Mouse (Mus musculus) frontal cortex, adult (tissue): ENCODE results near the gene Cyp4f17.
"Not testable (repeated sequence)": the region's sequence is repeated elsewhere in the genome, so short reads cannot be mapped to it uniquely, and the experiment has no call there.

Experiments used
- ATAC-seq: cut with Nextera tagmentation; 2 replicates; pipeline ENCODE4 v1.9.2; 2017; ENCODE audit warnings: mild to moderate bottlenecking, moderate library complexity, mixed read lengths; ENCODE audit not compliant: low TSS enrichment

Gene Cyp4f17

GRCm38 (mm10) chr17:32505851-32506728 is at the start of gene Cyp4f17:
Cyp4f17 (plus strand) TSS chr17:32506050.
- ATAC-seq = no peak; the same call in 1 of the 2 replicates

DNA sequence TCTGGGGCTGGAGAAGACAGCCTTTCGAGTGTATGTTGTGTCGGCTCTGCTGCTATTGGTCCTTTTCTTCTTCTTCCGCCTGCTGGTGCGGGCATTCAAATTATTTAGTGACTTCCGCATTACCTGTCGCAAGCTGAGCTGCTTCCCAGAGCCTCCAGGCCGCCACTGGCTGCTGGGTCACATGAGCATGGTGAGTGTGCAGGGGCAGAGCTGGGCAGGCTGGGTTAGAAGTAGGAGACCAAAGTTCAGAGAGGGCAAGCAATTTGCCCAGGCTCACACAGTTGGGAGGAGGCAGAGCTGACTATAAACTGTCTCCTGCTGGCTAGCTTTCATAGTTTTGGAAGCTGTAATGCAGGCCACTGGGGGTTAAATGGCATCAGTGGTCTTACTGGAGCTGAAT is 37.4 kb upstream of the Cyp4f17 start:
- ATAC-seq = no peak

GRCm38 (mm10) chr17:32470795-32471194 is 35.1 kb upstream of the Cyp4f17 start:
- no peak for ATAC-seq

DNA sequence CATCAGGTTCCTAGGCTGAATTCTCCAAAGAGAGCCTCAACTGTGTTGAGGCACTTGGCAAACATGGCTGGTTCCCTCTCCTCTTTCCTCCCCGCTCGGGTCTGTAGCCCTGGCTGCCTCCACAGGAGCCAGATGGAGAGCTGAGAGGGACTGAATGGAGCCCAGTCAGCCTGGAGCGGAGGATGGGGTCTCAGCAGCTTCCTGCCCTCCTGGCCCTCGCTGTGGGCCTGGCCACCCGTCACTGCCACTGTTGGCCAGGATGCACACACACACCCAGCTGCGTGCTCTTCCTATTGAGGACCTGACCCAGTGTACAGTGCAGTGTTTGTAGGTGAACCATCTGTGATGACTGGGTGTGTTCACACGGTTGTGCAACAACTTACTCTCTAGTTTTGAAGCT is 33.7 kb upstream of the Cyp4f17 start:
- no peak for ATAC-seq

DNA sequence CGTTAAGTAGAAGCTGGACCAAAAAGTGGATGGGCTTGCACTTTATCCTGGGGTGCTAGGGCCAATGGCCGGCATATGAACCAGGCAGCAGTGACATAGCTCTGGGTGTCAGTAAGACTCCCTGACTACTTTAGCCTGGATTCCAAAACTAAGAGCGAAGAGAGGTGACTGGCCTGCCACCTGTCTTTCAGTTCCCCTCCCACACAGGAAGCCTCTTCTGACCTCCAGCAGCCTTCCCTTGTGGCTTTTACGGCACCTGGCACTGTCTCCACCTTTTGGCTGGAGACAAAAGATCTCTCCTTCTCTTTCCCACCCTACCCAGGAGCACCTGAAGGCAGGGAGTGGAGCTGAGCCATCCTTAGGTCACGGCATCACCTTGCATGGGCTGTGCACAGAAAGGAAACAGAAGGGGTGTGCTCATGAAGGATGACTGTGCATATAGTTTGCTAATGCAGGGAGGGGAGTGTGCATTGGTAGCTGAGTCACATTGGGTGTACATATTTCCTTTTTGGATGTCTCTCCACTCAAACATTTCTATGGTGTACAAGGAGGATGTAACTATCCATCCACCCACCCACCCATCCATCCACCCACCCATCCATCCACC is 30.8 kb upstream of the Cyp4f17 start:
- no peak for ATAC-seq

- no peak for ATAC-seq
Observed at GRCm38 (mm10) chr17:32477204-32477603, 28.6 kb upstream of the Cyp4f17 start.

DNA sequence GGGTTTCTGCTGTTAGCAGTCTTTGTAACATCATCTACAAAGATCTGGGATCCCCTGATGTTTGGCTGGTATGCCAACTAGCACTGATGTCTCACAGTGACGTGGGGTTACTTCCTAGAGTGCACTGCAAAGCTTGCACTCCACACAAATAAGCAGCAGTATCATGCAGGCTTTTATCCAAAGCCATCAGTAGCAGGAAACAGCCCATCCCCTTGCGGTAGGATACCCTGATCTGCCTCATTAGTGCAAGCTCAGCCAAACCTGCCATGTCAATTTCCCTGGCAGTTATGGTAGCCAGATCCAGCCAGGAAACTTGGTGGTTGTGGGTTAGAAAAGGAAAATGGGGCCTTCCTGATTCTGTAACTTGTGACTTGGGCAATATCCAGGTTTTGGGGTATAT is 27.1 kb upstream of the Cyp4f17 start:
- ATAC-seq = no peak

DNA sequence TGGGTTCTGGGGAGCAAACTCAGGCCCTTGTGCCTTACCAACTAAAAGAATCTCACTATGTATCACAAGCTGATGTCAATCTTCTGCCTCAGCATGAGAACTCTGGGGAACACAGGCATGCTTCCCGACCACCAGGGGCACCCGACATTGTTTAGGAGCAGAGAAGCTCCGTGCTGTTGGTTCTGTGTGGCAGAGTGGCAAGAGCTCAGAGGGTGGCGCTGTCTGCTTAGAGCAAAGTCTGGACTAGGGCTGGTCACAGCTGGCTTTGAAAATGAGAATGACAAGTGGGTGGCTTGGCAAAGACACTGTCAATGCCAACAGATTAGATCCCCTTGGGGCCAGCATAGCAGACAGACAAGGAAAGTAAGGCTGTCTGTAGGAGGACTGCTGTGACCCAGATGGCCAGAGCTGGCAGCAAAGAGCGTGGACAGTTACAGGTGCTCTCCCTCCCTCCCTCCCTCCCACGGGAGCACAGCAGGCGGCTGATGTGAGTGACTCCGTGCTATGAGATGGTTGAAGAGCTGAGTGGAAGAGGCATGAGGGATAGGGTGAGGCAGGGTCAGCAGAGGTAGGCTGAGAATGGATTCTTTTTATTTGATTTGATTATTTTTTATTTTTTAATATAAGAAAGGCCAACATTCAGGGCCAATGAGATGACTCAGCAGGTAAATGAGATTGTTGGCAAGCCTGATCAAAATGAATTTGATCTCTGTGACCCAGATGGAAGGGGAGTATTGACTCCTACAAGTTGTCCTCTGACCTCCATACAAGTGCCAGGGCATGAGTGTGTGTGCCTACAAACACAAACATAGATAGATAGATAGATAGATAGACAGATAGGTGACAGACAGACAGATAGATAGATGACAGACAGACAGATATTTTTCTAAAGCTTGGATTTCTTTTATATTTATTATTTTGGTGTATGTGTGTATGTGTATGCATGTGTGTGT is 26.0 kb upstream of the Cyp4f17 start:
- ATAC-seq = no peak

GRCm38 (mm10) chr17:32481766-32482165 is 24.1 kb upstream of the Cyp4f17 start:
- no peak for ATAC-seq

DNA sequence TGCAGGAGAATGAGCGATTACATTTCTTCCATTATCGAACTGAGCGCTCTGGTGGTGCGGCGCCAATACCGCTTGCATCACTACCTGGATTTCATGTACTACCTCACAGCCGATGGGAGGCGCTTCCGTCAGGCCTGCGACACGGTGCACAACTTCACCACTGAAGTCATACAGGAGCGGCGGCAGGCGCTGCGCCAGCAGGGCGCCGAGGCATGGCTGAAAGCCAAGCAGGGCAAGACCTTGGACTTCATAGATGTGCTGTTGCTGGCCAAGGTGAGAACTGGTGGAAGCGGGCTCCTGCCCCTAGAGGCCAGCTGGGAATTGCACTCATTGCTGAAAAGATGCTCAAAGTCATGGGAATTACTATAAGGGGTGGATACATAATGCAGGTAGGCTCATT is 22.6 kb upstream of the Cyp4f17 start:
- peak; percentile 62; the same call in 1 of the 2 replicates for ATAC-seq

- ATAC-seq = no peak
Observed at GRCm38 (mm10) chr17:32492349-32492980, 13.4 kb upstream of the Cyp4f17 start.

GRCm38 (mm10) chr17:32494601-32495000 is 11.2 kb upstream of the Cyp4f17 start:
- peak; percentile 93 for ATAC-seq

DNA sequence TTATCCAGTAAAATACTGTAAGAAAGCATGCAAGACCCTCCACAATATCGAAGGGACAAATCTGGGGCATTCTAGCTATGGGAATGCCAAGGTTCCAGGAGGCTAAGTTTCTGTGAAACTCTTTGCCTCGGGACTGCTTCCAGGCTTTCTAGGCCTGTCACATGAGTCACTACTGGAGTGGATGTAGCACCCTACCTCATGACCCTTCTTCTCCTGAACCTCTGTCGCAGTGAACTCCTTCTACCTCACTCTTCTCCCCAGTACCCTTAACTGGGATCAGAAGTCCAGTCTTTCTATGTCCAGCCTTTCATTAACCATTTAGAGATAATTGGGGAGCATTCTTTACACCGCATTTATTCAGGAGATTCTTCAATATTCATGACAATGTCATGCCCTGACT is 5.3 kb upstream of the Cyp4f17 start:
- ATAC-seq = not testable (repeated sequence)

DNA sequence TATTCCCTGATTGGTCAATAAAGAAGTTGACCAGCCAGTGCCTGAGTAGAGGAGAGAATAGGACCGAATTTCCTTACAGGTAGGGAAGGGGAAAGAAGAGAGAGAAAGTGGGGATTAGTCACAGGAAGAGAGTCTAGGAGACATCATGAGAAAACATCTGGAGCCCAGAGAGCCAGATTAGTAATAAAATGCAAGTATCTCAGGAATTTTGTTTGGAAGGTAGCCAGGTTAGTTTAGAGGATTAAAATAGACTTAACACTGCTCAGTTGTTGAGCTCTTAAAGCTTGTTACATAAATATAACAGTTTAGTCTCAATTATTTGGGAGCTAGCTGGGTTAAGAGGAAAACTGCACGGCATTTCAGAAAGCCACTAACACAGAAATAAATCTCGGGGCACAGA is 4.8 kb upstream of the Cyp4f17 start:
- ATAC-seq = no peak

GRCm38 (mm10) chr17:32503111-32503510 is 2.7 kb upstream of the Cyp4f17 start:
- ATAC-seq = no peak

DNA sequence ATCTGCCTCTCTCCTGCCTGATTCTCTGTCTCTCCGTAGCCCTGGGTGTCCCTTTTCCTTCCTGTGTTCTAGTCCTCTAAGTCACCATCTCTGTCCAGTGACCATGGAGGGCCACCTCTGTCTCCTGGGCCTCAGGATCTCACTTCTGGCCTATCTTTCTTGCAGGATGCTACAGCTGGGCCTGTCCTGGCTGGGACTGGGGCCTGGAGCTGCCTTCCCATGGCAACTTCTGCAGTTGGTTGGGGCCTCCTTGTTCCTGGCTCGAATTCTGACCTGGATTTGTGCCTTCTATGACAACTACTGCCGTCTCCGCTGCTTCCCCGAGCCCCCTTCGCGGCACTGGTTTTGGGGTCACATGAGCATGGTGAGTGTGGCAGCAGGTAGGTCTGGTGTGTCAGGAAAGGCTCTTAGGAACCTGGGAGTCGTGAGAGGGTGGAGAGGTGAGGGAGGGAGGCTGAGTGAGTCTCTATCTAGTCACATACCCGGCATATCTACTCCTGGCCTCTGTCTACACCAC is 937 bp downstream of the Cyp4f17 start:
- ATAC-seq = no peak

DNA sequence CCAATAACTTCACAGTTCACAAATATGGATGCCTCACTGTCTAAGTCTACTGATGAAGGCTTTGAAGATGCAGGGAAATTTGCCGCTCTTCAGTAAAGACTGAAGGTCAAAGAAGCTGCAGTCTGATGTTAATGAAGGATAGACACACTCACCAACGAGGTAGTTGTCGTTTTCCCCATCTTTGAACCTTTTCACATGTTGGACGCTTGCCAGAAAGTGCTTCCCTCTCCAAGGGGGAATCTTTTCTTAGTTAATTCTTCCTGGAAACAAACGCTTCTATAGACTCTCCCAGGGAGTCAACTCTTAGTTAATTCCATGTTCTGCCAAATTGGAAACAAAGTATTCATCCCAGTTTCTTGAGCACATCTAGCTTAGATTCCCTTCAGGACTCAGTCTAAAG is 10.3 kb downstream of the Cyp4f17 start:
- no peak for ATAC-seq

- no peak for ATAC-seq
Observed at GRCm38 (mm10) chr17:32521981-32522380, 16.1 kb downstream of the Cyp4f17 start.

- no peak for ATAC-seq
Observed at GRCm38 (mm10) chr17:32522386-32522785, 16.5 kb downstream of the Cyp4f17 start.

- no peak for ATAC-seq
Observed at GRCm38 (mm10) chr17:32522816-32523215, 17.0 kb downstream of the Cyp4f17 start.

DNA sequence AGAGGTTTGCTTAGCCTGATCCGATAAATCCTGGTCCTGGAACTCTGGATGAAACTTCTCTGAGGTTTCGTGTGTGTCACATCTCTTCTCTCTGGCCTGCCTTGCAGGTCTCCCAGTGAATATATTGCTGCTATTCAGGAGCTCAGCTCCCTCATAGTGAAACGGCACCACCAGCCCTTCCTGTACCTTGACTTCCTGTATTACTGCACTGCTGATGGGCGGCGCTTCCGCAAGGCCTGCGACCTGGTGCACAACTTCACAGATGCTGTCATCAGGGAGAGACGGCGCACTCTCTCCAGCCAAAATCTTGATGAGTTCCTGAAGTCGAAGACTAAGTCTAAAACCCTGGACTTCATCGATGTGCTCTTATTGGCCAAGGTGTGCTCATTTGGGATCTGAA is 18.0 kb downstream of the Cyp4f17 start:
- ATAC-seq = no peak
